Mouse (Mus musculus) limb, embryonic 13.5 days (tissue): ENCODE measurements around the gene Mrps18a. TPM values are rescaled to one million over a fixed set of nuclear protein-coding genes. Genes with fewer than 3 reads are reported as not detected.

Source experiments
- ATAC-seq: fragments of 200-750 bp; cut with Nextera tagmentation; 2 replicates; pipeline ENCODE4 v1.8.0; 2017; ENCODE audit warnings: low read depth, moderate number of reproducible peaks, moderate TSS enrichment; ENCODE audit not compliant: low FRiP score
- H3K27ac ChIP-seq: fragments of 300-500 bp; sonication (generic); 2 replicates; pipeline ENCODE4 v1.5.1; 2015; ENCODE audit warnings: inconsistent platforms, mild to moderate bottlenecking, moderate library complexity
- H3K27me3 ChIP-seq: fragments of 300-500 bp; sonication (generic); 2 replicates; pipeline ENCODE4 v1.6.1; 2015; ENCODE audit warnings: mild to moderate bottlenecking, inconsistent platforms
- H3K36me3 ChIP-seq: fragments of 300-500 bp; sonication (generic); 2 replicates; pipeline ENCODE4 v1.6.1; 2015; ENCODE audit warnings: inconsistent platforms, mild to moderate bottlenecking, moderate library complexity
- H3K4me1 ChIP-seq: fragments of 300-500 bp; sonication (generic); 2 replicates; pipeline ENCODE4 v1.6.1; 2015; ENCODE audit warnings: inconsistent platforms
- H3K4me2 ChIP-seq: fragments of 300-500 bp; sonication (generic); replicated peaks from 2 replicates; pipeline ENCODE4 v1.6.1; 2015; ENCODE audit warnings: inconsistent platforms, mild to moderate bottlenecking, moderate library complexity
- H3K4me3 ChIP-seq: fragments of 300-500 bp; sonication (generic); 2 replicates; pipeline ENCODE4 v1.5.1; 2015; ENCODE audit warnings: moderate library complexity, mild to moderate bottlenecking, inconsistent platforms
- H3K9ac ChIP-seq: fragments of 300-500 bp; sonication (generic); 2 replicates; pipeline ENCODE4 v1.6.1; 2015; ENCODE audit warnings: mild to moderate bottlenecking, inconsistent platforms
- H3K9me3 ChIP-seq: fragments of 300-500 bp; sonication (generic); 2 replicates; pipeline ENCODE4 v1.6.1; 2016; ENCODE audit warnings: inconsistent platforms
- WGBS: fragments of 180-500 bp; shearing (Covaris S2); methylation state at CpG from one replicate; pipeline ENCODE4 v1.1.7; 2015; 5-methylcytosine and 5-hydroxymethylcytosine counted together
- polyA plus RNA-seq: library from polyadenylated mRNA; unstranded; fragments of >200 nt; fragmentation: Nextera tagmentation; extraction: Ambion mirVana; gene quantifications from 2 replicates; pipeline ENCODE4 v1.2.1, GENCODE M21; 2015

Gene Mrps18a
- polyA plus RNA-seq, 1 experiment from 2014 or later: 143 TPM

DNA sequence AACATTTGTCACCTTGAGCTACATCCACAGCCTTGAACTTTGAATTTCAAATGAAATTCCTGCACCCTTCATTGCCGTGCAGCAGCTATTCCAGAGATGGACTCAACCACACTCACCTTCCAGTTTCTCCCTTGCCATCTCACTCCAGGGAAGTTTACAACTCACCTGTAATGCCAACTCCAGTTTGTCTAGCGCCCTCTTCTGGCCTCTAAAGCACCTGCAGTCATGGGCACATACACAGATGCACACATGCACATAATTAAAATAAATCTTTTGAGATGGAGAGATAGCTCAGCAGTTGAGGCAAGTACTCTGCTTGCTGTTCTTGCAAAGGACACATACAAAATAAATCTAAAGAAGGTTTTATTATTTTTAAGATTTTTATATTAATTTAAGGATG, 31.7 kb upstream of the Mrps18a start:
- ATAC-seq: no peak
- H3K4me2 ChIP-seq: no peak overlapping the region
- no peak overlapping the region for H3K9ac ChIP-seq
- peaks cover 3% of the 10 kb centered on the region; the same call in 1 of the 2 replicates for H3K9me3 ChIP-seq
- H3K4me3 ChIP-seq: no peak overlapping the region
- WGBS: 69% methylated on average over 2 of the region's 2 CpGs
- no peaks in the 10 kb centered on the region for H3K27me3 ChIP-seq
- no peaks in the 10 kb centered on the region for H3K36me3 ChIP-seq
- no peak overlapping the region for H3K27ac ChIP-seq
- H3K4me1 ChIP-seq: peaks cover 40% of the 10 kb centered on the region

DNA sequence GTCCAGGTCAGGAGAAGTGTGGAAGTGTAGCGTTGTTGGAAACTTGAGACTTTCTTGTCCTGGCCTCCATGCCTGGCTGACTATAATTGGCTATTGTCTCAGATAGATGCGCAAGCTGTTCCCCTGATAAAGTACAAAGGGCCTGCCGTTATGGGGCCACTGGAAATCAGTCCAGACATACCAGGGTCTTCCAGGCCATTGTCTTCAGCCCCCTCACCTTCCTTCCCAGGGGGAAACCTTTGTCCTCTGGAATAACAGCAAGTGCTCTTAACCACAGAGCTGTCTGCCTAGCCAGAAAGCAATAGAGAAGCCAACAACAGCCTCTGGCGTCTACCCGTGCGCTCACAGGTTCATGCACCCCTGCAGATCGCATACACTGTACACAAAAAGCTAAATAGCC, 30.4 kb upstream of the Mrps18a start:
- H3K9ac ChIP-seq: no peak overlapping the region
- H3K4me3 ChIP-seq: no peak overlapping the region
- peaks cover 40% of the 10 kb centered on the region for H3K4me1 ChIP-seq
- H3K27ac ChIP-seq: no peak overlapping the region
- WGBS: 75% methylated on average over 7 of the region's 7 CpGs
- H3K9me3 ChIP-seq: peaks cover 3% of the 10 kb centered on the region; the same call in 1 of the 2 replicates
- H3K36me3 ChIP-seq: no peaks in the 10 kb centered on the region
- ATAC-seq: no peak
- H3K4me2 ChIP-seq: no peak overlapping the region
- H3K27me3 ChIP-seq: no peaks in the 10 kb centered on the region

DNA sequence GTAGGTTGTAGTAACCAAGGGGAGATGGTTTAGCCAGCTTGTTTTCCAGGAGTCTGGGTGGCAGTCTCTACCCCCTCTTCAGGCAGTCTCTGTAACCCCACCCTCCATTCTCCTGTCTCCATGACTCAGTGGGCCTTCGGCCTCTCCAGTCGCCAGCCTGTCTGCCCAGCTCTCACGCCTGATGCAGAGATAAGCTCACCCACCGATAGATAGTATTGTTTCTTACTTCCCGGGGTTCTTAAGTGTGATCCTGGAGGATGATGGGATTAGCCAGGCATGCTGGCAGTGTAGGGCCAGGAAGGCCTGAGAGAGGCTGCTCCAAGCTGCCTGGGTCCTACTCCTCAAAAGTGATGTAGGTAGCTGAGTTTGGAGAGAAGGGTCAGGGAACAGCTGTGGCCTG, 29.7 kb upstream of the Mrps18a start:
- Histone ChIP-seq H3K27me3 (no peaks in the 10 kb centered on the region), H3K4me1 (peaks cover 47% of the 10 kb centered on the region), H3K9ac (no peak overlapping the region), H3K4me3 (no peak overlapping the region), H3K9me3 (peaks cover 3% of the 10 kb centered on the region; the same call in 1 of the 2 replicates), H3K27ac (no peak overlapping the region; the same call in 1 of the 2 replicates), H3K4me2 (no peak overlapping the region), H3K36me3 (no peaks in the 10 kb centered on the region)
- WGBS: 60% methylated on average over 5 of the region's 5 CpGs
- ATAC-seq: no peak

DNA sequence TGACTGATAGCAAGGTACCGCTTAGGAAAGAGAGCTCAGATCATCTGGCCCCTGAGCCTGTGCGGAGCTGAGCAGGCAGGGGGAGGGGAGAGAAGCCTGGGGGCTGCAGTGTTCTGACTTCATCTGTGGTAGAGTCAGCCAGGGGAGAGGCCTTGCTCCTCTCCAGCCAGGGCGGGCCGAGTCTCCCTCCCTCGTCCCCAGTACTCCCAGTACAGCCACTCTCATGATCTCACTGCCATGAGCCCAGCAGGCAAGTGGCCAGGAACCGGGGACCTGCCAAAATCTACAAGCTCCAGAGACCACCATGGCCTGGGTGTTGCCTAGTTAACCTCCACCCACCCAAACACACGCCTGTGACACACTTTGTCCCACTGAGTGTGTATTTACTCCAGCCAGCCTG, 29.1 kb upstream of the Mrps18a start:
- Histone ChIP-seq H3K9ac (no peak overlapping the region), H3K4me3 (no peak overlapping the region), H3K4me1 (peaks cover 53% of the 10 kb centered on the region), H3K4me2 (no peak overlapping the region), H3K27ac (no peak overlapping the region), H3K27me3 (no peaks in the 10 kb centered on the region), H3K9me3 (peaks cover 3% of the 10 kb centered on the region; the same call in 1 of the 2 replicates), H3K36me3 (no peaks in the 10 kb centered on the region)
- 51% methylated on average over 7 of the region's 7 CpGs for WGBS
- ATAC-seq: no peak

DNA sequence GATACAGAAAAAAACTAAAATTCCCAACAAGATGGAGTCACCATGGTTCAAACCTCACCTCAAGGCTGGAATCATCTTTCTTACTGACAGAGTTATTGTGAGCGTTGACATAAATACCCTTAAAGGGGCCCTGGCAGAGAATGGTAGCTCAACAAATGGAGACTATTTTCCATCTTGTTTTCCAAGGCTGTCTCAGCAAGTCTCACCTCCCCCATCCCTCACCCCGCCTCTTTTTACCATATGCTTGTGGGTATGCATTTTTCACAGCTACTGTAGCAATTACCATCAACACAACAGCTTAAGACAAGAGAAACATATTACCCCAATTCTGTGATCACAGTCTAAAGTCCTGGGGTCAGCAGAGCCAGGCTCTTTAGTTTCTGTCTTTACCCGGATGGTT, 27.4 kb upstream of the Mrps18a start:
- Histone ChIP-seq H3K4me2 (peak overlapping the region; percentile 57), H3K4me3 (no peak overlapping the region), H3K27me3 (no peaks in the 10 kb centered on the region), H3K9ac (no peak overlapping the region), H3K27ac (peak overlapping the region; percentile 71; the same call in 1 of the 2 replicates), H3K36me3 (no peaks in the 10 kb centered on the region), H3K4me1 (peaks cover 63% of the 10 kb centered on the region), H3K9me3 (peaks cover 3% of the 10 kb centered on the region; the same call in 1 of the 2 replicates)
- 75% methylated on average over 3 of the region's 3 CpGs for WGBS
- no peak for ATAC-seq

DNA sequence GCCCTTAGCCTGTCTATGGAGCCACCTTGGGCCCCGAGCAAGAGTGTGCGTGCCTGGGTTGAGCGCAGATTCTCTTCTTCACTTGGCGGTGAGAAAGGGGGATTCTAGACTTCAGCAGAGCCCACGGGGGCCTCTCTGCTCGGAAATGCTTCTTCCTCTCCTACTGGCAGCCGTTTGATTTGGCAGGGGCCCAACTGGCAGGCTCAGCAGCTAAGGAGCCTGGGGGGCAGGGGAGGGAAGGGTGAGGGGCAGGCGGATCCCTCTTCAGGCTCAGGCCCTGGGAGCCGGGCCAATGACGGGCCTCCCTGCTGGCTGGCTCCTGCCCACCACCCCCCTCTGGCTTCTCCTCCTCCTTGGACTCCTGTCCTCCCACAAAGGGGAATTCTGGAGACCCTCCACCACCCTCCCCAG, 26.7 kb upstream of the Mrps18a start:
- H3K9ac ChIP-seq: peak overlapping the region; percentile 9; the same call in 1 of the 2 replicates
- WGBS: 3% methylated on average over 10 of the region's 10 CpGs
- no peaks in the 10 kb centered on the region for H3K27me3 ChIP-seq
- H3K27ac ChIP-seq: peak overlapping the region; percentile 71
- ATAC-seq: peak; percentile 78
- peaks cover 1% of the 10 kb centered on the region; the same call in 1 of the 2 replicates for H3K9me3 ChIP-seq
- H3K36me3 ChIP-seq: no peaks in the 10 kb centered on the region
- H3K4me2 ChIP-seq: peak overlapping the region; percentile 57
- H3K4me3 ChIP-seq: peak overlapping the region; percentile 24
- peaks cover 63% of the 10 kb centered on the region for H3K4me1 ChIP-seq

DNA sequence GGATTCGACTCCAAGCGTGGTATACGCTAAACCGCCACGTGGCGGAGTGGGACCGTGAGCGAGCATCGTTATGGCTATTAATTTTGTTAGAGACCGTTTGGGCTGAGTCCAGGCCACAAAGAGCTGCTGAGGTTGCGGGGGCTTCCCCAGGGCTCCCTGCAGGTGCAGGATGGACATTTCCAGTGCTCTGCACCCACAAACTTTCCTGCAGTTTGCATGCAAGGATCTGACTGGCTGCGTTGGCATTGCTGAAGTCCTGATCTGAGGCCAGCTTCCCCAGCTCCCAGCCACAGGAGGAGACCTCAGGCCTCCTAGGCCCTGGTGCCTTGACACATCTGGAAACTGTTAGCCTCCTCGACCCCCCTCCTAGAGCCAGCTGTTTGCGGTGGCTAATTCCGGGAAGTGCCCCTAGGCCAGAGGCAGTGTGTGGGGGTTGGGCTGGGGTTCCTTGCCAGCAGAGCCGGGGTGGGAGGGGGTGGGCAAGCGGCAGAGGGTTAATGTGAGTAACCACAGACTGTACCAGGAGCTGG, 24.4 kb upstream of the Mrps18a start:
- Histone ChIP-seq H3K9me3 (no peaks in the 10 kb centered on the region), H3K27me3 (no peaks in the 10 kb centered on the region), H3K36me3 (no peaks in the 10 kb centered on the region), H3K4me3 (no peak overlapping the region), H3K27ac (peak overlapping the region; percentile 85), H3K4me2 (peak overlapping the region; percentile 9; the same call in 1 of the 2 replicates), H3K4me1 (peaks cover 52% of the 10 kb centered on the region), H3K9ac (peak overlapping the region; percentile 13; the same call in 1 of the 2 replicates)
- peak; percentile 66 for ATAC-seq
- 10% methylated on average over 17 of the region's 17 CpGs for WGBS

DNA sequence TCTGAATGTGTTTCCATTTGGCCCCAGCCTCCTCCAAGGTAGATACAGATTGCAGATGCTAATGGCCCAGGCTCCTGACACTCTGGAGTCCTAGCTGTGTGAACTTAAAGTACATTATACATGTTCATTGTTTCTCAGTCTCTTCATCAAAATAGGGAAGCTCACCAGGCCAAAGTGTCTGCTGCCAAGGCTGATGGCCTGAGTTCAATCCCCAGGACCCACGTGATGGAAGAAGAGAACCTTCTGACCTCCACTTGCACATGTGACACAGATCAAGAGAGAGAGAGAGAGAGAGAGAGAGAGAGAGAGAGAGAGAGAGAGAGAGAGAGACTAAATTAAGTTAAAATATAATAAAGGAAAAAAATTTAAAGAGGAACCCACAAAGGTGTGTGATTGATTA, 19.4 kb upstream of the Mrps18a start:
- H3K36me3 ChIP-seq: no peaks in the 10 kb centered on the region
- no peak overlapping the region for H3K4me2 ChIP-seq
- peaks cover 3% of the 10 kb centered on the region; the same call in 1 of the 2 replicates for H3K27me3 ChIP-seq
- no peak overlapping the region for H3K9ac ChIP-seq
- H3K4me3 ChIP-seq: no peak overlapping the region
- H3K4me1 ChIP-seq: peaks cover 13% of the 10 kb centered on the region
- no peaks in the 10 kb centered on the region for H3K9me3 ChIP-seq
- WGBS: 70% methylated on average over 1 of the region's 1 CpGs
- ATAC-seq: no peak
- H3K27ac ChIP-seq: no peak overlapping the region

DNA sequence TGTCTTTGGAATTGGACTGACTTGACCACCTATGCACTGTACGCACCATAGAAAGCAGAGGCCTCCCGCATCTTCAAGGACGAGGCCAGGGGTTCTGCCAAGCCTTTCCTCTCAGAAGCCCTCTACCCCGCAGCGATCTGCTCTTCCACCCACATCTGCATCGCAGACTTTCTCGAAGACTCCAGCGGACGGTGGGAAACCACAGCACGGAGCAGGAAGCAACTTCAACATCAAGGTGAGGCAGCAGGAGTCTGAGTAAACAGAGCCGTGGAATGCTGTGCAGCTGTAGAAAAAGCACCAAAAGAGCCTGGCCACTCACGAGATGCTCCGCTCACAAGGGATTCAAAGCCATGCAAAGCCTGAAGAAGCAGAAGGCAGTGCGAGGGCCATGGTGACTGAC, 18.9 kb upstream of the Mrps18a start:
- ATAC-seq: no peak

DNA sequence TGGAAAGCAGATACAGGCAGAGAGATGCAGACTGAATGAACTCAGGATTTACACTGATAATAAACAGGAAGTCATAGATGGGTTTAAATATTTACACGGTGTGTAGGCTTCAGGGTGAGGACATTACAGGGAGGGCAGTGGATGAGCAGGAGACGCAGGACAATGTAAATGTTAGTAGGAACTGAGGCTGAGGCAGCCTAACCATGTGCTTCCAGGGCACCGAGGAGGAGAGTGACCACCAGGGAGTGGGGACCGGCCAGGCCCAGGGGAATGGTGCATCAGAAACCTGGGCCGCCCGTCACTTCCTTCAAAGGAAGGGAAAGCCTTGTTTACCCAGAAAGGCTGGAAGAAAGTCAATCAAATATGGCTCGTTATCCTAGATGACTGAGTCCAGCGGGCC, 12.3 kb upstream of the Mrps18a start:
- peaks cover 3% of the 10 kb centered on the region; the same call in 1 of the 2 replicates for H3K27me3 ChIP-seq
- H3K36me3 ChIP-seq: no peaks in the 10 kb centered on the region
- H3K4me2 ChIP-seq: no peak overlapping the region
- H3K9me3 ChIP-seq: no peaks in the 10 kb centered on the region
- no peak for ATAC-seq
- H3K4me1 ChIP-seq: no peaks in the 10 kb centered on the region
- no peak overlapping the region for H3K27ac ChIP-seq
- no peak overlapping the region for H3K9ac ChIP-seq
- no peak overlapping the region for H3K4me3 ChIP-seq
- WGBS: 53% methylated on average over 8 of the region's 8 CpGs

More for the DNA sequence above, 18.9 kb upstream of the Mrps18a start:
- Histone ChIP-seq H3K4me3 (no peak overlapping the region), H3K36me3 (no peaks in the 10 kb centered on the region), H3K27ac (no peak overlapping the region), H3K4me2 (no peak overlapping the region), H3K9me3 (no peaks in the 10 kb centered on the region), H3K4me1 (peaks cover 7% of the 10 kb centered on the region), H3K9ac (no peak overlapping the region), H3K27me3 (peaks cover 3% of the 10 kb centered on the region; the same call in 1 of the 2 replicates)
- 71% methylated on average over 14 of the region's 14 CpGs for WGBS

DNA sequence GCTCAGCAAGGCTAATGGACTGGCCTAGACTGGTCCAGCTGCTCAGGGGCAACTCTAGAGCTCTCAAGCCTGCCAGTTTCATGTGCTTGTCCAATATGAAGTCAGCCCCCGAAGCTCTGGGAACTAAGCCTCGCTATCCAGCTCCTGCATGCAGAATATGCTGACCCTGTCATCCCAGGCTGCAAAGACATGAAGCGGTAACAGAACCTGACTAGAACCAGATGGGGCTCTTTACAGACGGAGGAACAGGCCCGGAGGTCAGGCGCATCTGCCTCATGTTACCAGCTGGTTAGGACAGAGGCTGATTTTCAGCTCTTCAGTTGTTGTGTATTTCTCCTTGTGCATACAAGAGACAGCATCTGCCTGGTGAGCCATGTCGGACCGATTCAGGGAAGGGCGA, 8.9 kb upstream of the Mrps18a start:
- H3K9ac ChIP-seq: no peak overlapping the region
- ATAC-seq: no peak
- H3K27ac ChIP-seq: no peak overlapping the region
- no peaks in the 10 kb centered on the region for H3K9me3 ChIP-seq
- H3K4me1 ChIP-seq: peaks cover 12% of the 10 kb centered on the region
- no peaks in the 10 kb centered on the region for H3K36me3 ChIP-seq
- no peak overlapping the region for H3K4me3 ChIP-seq
- no peak overlapping the region for H3K4me2 ChIP-seq
- no peaks in the 10 kb centered on the region for H3K27me3 ChIP-seq
- WGBS: 64% methylated on average over 9 of the region's 9 CpGs

DNA sequence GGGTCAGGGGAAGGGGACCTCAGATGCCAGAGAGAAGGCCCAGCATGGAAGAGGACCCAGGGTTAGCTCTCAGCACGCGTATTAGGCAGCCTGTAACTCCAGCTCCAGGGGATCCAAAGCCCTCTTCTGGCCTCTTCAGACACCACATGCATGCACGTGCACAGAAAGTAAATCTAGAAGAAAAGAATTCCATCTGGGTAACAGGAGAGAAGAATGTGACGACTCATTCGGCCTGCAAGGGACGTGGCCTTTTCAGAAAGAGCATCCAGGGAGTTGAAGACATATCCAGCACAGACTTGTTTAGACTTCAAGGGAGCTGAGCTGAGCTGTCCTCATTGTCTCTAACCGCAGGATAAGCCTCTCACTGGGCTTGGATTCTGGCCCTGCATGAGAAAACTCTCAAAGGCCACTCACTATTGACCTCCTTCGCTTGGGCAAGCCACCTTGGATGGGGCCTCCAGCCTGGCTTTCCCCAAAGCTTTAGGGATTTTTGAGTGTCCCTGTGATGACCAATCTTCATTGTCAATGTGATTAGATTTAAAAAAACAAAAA, 8.1 kb upstream of the Mrps18a start:
- H3K27me3 ChIP-seq: no peaks in the 10 kb centered on the region
- no peak for ATAC-seq
- H3K4me3 ChIP-seq: no peak overlapping the region
- H3K9ac ChIP-seq: no peak overlapping the region
- H3K27ac ChIP-seq: no peak overlapping the region
- 65% methylated on average over 8 of the region's 8 CpGs for WGBS
- no peak overlapping the region for H3K4me2 ChIP-seq
- no peaks in the 10 kb centered on the region for H3K9me3 ChIP-seq
- no peaks in the 10 kb centered on the region for H3K36me3 ChIP-seq
- H3K4me1 ChIP-seq: peaks cover 12% of the 10 kb centered on the region
